Mouse (Mus musculus) layer of hippocampus, adult 2 months (tissue): Measurements from ENCODE around the gene Hic2. TPM values are rescaled to one million over a fixed set of nuclear protein-coding genes. Genes with fewer than 3 reads are reported as not detected.
A peak's percentile ranks its signal among the peaks of the same experiment; 100 is the strongest.

Source experiments
- DNase-seq, 2 experiments: peaks; one replicate each; pipeline ENCODE4 v3.0.0; 2022; ENCODE audit warnings: low spot score in 2 of 2
- H3K27ac ChIP-seq: fragments of 200-600 bp; 2 replicates; pipeline ENCODE4 v1.8.1; 2022
- H3K4me3 ChIP-seq: fragments of 200-600 bp; 2 replicates; pipeline ENCODE4 v1.8.1; 2022; ENCODE audit warnings: mild to moderate bottlenecking
- CTCF ChIP-seq: fragments of 200-600 bp; conservative IDR thresholded peaks from 2 replicates; pipeline ENCODE4 v1.8.1; 2022; ENCODE audit warnings: antibody characterized with exemption, mild to moderate bottlenecking, moderate library complexity
- total RNA-seq, 2 experiments: library from RNA; stranded (reverse); gene quantifications; 2 replicates each; pipeline ENCODE4 v1.2.3; 2021

Hic2 gene
- total RNA-seq, 2 experiments from 2014 or later, result 5.2 to 5.5 TPM

DNA sequence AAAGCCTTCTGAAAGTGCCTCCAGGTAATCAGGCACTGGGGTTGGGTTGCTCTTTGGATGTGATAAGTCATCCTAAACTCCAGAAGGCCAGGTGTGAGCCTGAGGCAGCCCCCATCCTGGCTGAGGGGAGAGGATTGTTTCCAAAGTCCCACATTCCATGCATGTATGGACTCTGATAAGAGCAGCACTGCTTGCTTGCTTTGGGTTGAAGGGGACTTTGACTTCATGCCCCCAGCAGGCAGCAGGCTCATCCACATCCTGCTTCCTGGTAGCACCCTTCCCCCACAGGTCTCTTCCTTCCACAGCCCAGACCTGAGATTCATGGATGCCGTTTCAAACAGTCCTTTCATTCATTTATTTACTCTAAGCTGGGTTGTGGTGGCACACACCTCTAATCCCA lies 10.4 kb downstream of the Hic2 start:
- TF ChIP-seq CTCF, result no peak
- H3K4me3 ChIP-seq, result no peak overlapping the region
- DNase-seq, result no peak
- H3K27ac ChIP-seq, result no peak overlapping the region

DNA sequence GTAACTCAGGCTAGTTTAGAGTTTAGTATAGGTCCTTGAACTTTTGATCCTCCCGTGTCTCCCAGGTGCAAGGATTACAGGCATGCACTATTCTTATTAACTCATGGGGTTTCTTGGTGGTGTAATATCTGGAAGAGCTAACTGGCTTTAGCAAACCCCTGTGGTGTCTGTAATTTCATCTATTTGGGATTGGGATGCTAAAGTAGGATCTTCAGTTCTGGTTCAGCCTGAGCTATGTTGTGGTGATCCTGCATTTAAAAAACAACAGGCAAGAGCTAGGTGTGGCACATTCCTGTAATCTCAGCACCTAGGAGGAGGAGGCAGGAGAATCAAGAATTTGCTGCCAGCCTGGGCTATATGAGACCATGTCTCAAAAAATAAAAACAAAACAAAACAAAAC lies 11.6 kb downstream of the Hic2 start:
- Histone ChIP-seq H3K4me3 (no peak overlapping the region), H3K27ac (no peak overlapping the region)
- TF ChIP-seq CTCF, result no peak
- no peak for DNase-seq

DNA sequence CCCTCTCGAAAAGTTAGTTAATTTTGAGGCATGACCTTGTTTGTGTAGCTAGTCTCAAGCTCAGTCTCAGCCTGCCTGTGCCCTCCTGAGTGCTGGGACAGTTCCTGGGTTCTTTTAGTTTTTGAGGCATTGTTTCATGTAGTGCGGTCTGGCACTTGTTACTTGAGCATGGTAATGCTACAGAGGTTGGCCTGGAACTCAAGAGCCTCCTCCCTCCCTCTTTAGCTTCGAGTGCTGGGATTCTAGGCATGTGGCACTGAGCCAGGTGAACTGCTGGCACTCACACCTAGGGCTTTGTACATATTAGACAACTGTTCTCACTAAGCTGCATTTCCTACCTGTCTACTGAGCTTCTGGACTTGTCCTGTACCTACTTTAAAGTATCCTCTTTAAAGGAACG lies 14.4 kb downstream of the Hic2 start:
- Histone ChIP-seq H3K4me3 (no peak overlapping the region), H3K27ac (no peak overlapping the region)
- no peak for TF ChIP-seq CTCF
- DNase-seq, result no peak

DNA sequence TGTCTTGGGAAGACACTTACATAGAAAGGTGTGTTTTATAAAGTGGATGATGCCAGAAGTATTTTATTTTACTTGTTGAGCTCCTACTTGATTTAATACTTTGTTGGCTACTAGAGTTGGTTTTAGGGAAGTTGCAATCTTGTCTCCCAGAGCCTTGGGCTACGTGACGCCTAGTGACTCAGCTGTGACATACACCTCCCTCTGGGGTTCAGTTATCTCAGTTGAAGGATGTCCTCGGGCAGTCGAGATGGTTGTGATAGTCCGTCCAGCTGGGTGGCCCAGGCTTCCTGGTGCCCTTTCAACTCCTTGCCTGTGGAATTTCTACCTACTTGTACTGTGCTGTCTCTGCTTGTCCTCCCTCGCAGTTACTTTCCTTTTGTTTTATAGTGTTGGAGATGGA lies 15.8 kb downstream of the Hic2 start:
- Histone ChIP-seq H3K27ac (no peak overlapping the region), H3K4me3 (no peak overlapping the region)
- DNase-seq, result no peak
- no peak for TF ChIP-seq CTCF

DNA sequence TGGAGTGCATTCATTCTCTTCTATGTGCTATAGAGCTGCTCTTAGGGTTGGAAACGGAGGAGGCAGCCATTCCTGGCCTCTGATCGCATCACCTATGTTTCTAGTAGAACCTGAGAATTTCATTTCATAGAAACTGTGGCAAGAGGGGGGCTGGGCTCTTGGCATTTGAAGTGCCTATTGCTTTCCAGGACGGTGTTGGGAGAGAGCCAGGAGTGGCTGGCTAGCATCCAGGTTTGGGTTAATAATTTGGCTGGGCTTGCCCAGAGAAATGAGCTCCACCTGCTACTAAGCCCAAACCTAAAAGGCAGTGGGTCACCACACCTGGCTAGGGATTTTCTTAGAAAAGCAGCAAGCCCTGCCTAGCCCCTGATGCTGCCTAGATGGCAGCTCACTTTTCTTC lies 18.2 kb downstream of the Hic2 start:
- Histone ChIP-seq H3K27ac (no peak overlapping the region), H3K4me3 (no peak overlapping the region)
- TF ChIP-seq CTCF, result no peak
- peak in 1 of 2 experiments; percentile 43 for DNase-seq

DNA sequence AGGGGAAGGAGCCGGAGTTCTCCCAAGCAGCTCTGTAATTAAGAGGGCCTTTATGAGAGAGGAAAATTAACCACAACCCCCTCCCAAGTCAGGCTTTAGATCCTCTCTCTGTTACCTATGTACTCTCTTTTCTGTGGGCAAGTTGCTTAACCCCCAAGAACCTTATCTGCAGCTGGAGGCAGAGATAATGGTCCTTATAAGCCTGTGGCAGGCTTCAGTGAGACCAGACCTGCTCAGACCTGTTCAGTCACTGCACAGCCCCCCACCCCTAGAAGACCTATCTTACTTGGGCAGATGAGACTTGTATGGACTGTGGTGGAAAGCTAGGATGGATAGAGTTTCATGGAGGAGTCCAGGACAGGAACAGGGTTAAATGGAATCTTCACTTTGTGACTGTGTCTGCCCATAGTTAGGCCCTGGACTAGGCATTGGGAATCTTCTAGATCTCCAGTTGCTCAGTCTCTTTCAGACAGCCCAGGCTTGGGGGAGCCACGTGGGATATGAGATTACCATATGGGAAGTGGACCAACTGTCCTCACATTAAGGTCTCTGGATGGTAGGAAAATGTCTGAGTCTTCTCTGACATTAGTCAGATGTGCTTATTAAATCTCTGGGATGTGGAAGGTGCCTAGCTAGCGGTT lies 18.8 kb downstream of the Hic2 start:
- no peak for DNase-seq
- no peak overlapping the region for H3K4me3 ChIP-seq
- no peak for TF ChIP-seq CTCF
- no peak overlapping the region for H3K27ac ChIP-seq

DNA sequence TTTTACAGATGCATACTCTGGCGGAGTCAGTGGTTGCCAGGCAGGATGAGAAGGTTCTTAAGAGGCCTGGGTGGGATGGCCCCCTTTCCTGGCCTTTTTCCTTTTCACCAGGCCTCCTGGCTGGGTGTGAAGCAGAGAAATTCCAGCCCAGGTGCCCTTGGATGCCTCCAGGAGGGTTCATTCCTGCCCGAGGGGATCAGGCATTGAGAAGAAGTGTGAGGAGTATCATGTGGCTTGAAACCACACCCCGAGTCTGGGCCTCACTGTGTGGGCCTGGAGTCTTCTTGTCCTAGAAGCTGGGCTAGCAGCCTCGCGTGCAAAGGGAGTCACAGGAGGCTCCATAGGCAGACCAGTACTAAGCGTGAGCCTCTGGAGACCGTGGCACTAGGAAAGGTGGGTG lies 19.5 kb downstream of the Hic2 start:
- Histone ChIP-seq H3K27ac (no peak overlapping the region), H3K4me3 (no peak overlapping the region)
- DNase-seq, result no peak
- no peak for TF ChIP-seq CTCF

DNA sequence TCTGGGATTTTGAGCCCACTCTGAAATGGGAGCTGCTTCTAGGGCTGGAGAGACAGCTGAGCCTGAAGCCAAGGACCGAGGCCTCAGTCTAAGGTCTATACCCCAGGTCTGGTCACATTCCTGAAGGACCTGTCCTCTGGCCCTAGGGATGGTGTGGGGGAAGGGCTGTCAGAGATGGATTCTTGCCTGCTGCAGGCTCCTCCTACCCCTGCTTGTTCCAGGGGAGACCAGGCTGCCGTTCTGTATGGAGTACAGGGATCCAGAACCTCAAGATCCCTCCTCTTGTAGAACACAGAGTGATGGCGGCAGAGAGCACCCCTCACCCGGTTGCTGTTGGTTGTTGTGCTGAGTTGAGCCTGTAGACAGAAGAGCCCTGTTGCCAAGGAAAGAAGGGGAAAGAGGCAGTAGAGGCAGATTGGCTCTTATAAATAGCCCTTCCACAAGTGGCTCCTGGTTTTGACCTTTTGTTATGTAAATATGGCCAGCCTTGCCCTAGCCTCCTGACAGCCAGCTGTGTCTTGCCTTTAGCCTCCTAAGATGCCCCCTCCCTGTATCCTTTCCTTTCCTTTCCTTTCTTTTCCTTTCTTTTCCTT lies 20.7 kb downstream of the Hic2 start:
- Histone ChIP-seq H3K27ac (no peak overlapping the region; the same call in 1 of the 2 replicates), H3K4me3 (no peak overlapping the region)
- TF ChIP-seq CTCF, result no peak
- DNase-seq, result no peak

DNA sequence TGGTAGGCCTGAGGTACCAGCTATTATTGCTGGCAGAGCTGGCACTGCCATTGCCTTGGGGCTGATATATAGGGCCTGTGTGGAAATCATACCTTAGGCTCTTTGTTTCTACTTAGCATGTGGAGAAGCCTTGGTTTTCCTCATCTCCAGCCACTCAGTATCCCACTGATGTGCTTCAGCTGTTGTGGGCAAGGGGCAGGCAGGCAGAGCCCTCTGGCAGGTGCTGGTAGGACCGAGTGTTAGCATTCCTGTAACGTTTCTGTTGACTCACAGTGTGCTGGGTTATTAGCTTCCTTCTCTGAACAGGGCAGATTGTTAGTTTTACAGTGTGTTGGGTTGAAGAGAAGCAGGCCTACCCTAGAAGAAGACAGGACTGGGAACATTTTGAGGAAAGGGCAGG lies 21.9 kb downstream of the Hic2 start:
- TF ChIP-seq CTCF, result no peak
- Histone ChIP-seq H3K4me3 (no peak overlapping the region), H3K27ac (no peak overlapping the region)
- no peak for DNase-seq

DNA sequence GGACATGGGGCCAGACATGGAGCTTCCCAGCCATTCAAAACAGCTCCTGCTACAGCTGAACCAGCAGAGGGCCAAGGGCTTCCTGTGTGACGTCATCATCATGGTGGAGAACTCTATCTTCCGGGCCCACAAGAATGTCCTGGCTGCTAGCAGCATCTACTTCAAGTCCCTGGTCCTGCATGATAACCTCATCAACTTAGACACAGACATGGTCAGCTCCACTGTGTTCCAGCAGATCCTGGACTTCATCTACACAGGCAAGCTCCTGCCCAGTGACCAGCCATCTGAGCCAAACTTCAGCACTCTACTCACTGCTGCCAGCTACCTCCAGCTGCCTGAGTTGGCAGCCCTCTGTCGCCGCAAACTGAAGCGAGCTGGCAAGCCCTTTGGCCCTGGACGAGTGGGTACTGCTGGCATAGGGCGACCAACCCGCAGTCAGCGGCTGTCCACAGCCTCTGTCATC lies 24.0 kb downstream of the Hic2 start:
- peak in 1 of 2 experiments; percentile 34 for DNase-seq
- Histone ChIP-seq H3K4me3 (no peak overlapping the region), H3K27ac (no peak overlapping the region)
- TF ChIP-seq CTCF, result peak; percentile 49

DNA sequence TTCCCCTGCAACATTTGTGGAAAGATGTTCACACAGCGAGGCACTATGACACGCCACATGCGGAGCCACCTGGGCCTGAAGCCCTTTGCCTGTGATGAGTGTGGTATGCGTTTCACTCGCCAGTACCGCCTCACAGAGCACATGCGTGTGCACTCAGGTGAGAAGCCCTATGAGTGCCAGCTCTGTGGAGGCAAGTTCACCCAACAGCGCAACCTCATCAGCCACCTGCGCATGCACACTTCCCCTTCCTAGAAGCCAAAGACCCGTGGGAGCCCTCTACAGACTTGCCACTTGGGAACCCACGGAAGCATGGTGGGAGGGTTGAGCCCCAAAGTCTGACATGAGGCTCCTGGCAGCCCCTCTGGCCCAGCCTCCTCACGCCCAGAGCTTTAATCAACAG lies 25.5 kb downstream of the Hic2 start:
- no peak for DNase-seq
- TF ChIP-seq CTCF, result no peak
- Histone ChIP-seq H3K27ac (no peak overlapping the region), H3K4me3 (no peak overlapping the region)

DNA sequence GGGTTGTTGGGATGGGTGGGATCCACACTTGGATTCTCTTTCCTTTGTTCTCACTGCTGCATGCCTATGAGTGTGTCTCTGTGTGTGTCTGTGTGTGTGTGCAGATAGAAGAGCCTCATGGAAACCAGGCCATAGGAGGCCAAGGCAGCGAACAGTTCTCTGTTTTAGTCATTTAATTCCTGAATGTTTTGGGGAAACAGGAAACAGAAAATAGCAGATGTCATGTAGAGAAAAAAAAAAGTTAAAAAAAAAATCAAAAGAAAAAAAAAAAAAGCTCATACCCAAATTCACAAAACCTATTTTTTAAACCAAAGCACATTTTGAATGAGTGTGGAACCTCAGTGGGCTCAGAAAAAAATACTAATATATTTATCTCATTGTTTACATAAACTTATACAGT lies 28.0 kb downstream of the Hic2 start:
- no peak overlapping the region for H3K4me3 ChIP-seq
- no peak for DNase-seq
- TF ChIP-seq CTCF, result no peak
- H3K27ac ChIP-seq, result peak overlapping the region; percentile 37

DNA sequence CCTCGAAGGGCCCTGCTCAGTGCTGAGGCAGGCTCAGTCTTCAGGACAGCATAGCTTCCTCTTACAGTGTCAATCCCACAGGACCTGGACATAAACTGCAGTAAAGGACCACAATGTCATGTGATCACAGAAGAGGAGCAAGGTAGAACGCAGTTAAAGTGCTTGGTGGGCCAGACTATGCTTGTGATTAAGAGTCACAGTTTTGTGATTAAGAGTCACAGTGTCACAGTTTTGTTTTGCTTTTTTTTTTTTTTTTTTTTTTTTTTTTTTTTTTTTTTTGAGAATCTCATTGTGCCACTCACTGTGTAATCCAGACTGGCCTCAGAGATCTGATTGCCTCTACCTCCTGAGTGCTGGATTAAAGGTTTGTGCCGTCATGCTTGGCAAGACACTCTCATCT lies 32.7 kb downstream of the Hic2 start:
- DNase-seq, result no peak
- Histone ChIP-seq H3K4me3 (no peak overlapping the region), H3K27ac (no peak overlapping the region)
- no peak for TF ChIP-seq CTCF

DNA sequence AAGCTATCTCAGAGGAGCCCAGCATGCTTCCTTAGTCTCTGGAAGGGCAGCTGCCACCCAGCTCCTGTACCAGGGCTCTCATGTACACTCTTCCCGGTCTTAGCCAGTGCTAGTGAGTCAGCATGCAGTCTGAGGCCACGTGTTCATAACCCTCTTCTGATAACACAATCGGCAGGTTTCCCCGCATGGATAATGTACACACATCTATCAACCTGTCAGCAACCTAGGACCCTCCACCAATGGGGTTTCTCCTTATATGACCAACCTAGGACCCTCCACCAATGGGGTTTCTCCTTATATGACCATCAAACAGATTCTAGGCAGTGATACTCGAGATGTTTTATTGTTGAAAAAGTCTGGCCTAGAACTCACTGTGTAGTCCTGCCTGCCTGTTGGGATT lies 34.6 kb downstream of the Hic2 start:
- no peak for TF ChIP-seq CTCF
- DNase-seq, result no peak
- H3K27ac ChIP-seq, result no peak overlapping the region
- no peak overlapping the region for H3K4me3 ChIP-seq

DNA sequence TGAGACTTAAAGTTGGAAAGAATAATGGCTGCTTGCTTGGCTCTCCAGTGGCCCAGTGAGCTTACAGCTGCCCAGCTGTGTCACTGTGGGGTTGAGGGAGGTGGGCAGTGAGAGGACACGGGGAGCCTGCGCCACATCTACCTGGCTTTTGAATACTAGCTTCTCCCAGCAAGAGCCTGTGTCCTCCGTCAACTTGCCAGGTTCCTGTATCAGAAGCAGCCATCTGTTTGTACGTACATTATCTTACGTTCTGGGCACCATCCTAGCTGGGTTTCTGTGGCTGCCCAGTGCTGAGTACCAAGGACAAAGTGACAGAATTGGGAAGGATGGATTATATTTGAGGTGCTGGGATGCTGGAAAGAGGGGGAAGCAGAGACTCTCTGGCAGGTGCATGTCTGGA lies 36.5 kb downstream of the Hic2 start:
- H3K4me3 ChIP-seq, result no peak overlapping the region
- H3K27ac ChIP-seq, result no peak overlapping the region
- no peak for DNase-seq
- TF ChIP-seq CTCF, result no peak
